Mouse (Mus musculus) small intestine, adult 2 months (tissue): ENCODE results near the gene Dock9.

ENCODE experiments used
- CTCF ChIP-seq: fragments of 200-500 bp; IDR thresholded peaks from 2 replicates; pipeline ENCODE4 v1.5.1; 2012; ENCODE audit warnings: low read depth, mild to moderate bottlenecking, control low read depth, inconsistent platforms, low read length, moderate library complexity, mixed read lengths; ENCODE audit not compliant: insufficient replicate concordance, insufficient read length; ENCODE audit errors: extremely low read depth
- POLR2A ChIP-seq: fragments of 200-500 bp; IDR thresholded peaks from 2 replicates; pipeline ENCODE4 v1.6.1; 2012; ENCODE audit warnings: low read depth, mild to moderate bottlenecking, control low read depth, inconsistent platforms, low read length, moderate library complexity

- TF ChIP-seq CTCF (no peak), POLR2A (no peak)
These were observed 140.0 kb downstream of the Dock9 start for GRCm38 (mm10) chr14:121657633-121658032.
